Mouse (Mus musculus): ENCODE results near the gene Acadvl.
"Not testable (repeated sequence)": the region's sequence is repeated elsewhere in the genome, so short reads cannot be mapped to it uniquely, and the experiment has no call there.

Acadvl gene

GRCm38 (mm10) chr11:70026689-70027088, 11.5 kb upstream of the Acadvl start:
- DNase-seq = peak; percentile 82

DNA sequence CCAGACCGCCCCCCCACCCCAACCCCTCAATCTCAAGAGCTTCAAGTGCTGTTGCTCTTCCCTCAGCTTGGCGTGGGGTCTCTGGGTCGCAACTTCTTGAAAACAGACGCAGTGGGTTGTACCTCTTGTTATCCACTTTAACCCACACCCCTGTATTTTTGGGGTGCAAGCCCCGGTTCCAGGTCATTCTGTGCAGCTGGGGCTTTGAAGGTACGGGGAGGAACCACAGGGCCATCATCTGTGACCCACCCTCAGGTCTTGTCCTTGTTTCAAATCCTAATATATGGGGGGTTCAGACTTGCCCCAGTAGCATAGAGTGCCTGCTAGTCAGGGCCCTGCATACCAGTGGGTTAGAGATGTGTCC, 8.9 kb upstream of the Acadvl start:
- DNase-seq = peak; percentile 55

GRCm38 (mm10) chr11:70023481-70024150, 8.4 kb upstream of the Acadvl start:
- peak; percentile 47 for DNase-seq

- peak; percentile 98 for DNase-seq
Measured at GRCm38 (mm10) chr11:70021264-70022132, 6.3 kb upstream of the Acadvl start.

DNA sequence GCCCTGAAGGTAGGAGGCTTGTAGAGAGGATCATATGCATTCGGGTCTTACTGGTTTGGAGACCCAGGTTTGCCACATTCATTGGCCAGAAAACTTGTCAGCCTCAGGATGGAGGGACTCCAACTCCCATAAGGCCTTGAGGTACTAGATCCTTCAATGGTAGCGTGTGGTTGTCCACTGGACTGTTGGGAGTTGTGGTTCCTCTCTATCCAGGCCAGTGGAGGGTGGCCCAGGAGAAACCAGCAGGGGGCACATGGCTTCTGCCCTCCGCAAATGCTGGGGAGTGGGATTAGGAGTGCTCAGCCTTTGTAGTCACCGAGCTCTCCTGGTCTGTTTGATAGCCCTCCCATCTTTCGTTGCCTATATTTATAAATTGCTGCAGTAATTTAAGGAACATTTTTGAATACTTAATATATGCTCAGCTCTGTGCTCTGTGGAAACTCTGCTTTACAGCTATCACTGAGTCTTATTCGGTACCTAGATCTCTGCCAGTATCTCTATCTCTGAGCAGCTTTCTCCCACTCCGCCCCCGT, 5.6 kb upstream of the Acadvl start:
- peak; percentile 89 for DNase-seq

DNA sequence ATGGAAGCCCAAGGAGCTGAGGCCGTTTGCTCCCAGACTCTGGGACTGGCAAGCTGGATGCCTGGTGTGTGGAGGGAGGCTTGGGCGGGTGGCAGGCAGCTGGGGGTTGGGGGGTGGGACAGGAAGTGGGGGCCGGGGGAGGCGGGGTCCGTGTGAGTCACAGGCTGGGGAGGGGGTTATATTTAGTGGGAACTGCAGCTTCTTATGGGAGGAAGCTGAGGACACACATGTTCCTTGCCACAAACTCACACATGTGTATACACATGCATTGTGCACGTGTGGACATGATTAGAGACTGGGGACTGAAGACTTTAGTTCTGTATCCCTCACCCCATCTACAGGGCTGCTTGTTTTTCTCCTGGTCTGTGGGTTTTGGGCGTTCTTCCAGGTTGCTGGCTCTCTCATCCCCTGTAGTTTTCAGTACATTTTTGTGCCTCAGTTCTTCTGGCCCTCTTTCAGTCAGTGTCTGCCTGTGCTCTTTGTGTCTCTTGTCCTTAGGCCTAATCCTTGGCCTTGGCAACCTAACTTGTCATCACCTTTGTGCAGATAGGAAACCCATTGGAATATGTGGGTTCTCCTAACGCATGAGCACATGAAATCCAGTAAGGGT, 4.9 kb upstream of the Acadvl start:
- DNase-seq = peak; percentile 78

DNA sequence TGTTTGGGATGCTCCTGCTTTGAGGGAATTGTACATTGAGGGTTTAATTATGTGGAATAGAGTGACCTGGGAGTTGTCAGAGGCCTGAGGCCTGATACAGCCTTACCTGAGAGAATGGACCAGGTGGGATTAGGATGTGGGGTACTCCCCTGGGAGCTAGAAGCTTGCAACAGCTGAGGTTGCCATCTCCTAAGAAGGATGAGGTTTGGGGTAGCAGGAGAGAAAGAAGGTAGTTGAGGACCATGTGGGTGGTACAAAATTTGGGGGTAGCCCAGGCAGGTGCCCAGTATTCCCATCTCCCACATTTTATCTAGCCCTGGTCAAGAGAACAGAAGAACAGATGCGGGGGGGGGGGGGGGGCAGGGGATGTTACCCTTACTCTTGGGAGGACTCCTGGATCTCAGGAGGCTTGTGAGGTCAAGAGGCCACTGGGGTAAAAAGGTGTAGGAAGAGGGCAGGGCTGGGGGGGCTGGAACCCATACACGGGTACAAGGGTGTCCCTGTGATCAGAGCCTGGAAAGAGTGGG, 4.3 kb upstream of the Acadvl start:
- DNase-seq = peak; percentile 74

- DNase-seq = peak; percentile 81
Measured at GRCm38 (mm10) chr11:70018131-70018990, 3.1 kb upstream of the Acadvl start.

GRCm38 (mm10) chr11:70017199-70017767, 2.1 kb upstream of the Acadvl start:
- no peak for DNase-seq

GRCm38 (mm10) chr11:70016669-70017068, 1.5 kb upstream of the Acadvl start, which contains the start of gene Dlg4:
Gene Dlg4 (plus strand): TSS chr11:70016942.
- DNase-seq = no peak

DNA sequence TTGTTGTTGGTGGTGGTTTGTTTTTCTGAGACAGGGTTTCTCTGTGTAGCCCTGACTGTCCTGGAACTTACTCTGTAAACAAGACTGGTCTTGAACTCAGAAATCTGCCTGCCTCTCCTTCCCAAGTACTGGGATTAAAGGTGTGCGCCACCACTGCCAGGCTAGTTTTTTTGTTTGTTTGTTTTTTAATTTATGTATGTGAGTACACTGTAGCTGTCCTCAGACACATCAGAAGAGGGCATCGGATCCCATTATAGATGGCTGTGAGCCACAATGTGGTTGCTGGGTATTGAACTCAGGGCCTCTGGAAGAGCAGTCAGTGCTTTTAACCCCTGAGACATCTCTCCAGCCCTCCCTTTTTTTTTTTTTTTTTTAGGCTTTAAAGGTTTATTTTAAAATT, 966 bp upstream of the Acadvl start:
- not testable (repeated sequence) for DNase-seq

DNA sequence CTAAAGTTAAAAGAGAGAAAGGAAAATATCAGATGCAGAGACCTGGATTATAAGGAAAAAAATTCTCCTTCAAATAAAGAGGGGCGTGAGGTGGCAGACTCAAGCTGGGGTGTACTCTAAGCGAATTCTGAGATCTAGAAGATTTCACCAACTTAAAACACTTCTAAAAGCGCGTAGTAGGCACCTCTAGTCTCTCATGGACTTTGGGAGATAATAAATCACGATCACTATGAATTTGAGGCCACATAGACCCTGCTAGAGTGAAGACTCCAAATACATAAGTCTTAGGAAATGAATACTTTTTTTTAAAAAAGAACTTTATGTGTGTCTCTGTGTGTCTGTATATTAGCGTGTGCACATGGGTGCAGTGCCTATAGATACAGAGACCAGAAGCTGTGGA, 466 bp upstream of the Acadvl start:
- DNase-seq = no peak

DNA sequence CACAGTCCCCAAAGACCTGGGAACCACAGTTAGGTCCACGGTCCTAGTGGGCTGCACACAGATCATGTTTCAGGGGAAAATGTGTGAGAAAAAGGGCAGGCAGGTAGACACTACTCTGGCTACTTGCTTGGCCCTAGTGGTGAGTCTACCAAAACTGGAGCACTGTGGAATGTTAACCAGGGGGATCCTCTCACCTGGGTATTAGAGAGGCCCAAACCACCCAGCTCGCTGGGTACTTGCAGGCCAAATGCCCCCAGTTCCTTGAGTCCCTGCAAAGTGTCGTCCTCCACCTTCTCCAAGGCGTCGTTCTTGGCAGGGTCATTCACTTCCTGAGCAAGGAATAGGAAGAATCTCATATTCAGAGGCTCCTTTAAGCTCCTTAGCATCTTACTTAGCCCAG, 1.2 kb downstream of the Acadvl start:
- DNase-seq = no peak

DNA sequence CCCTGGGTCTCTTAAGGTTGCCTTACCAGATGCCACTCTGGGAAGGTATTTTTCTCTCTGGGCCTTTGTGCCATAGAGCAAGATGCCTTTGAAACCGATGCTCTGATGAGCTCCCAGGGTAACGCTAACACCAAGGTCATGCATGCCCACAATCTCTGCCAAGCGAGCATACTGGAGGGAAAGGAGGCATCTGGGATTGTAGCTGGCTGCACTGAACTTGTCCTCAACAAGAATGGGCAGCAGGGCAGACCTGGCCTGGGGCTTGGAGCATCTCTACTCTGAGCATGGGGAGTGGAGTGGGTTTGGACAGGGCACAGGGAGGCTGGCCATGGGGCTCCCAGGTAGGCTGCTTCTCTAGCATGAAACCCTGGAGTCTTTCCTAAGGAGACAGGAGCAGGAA, 1.8 kb downstream of the Acadvl start:
- DNase-seq = no peak

GRCm38 (mm10) chr11:70012931-70013330, 2.3 kb downstream of the Acadvl start:
- DNase-seq = no peak

GRCm38 (mm10) chr11:70010961-70011360, 4.2 kb downstream of the Acadvl start:
- DNase-seq = no peak

DNA sequence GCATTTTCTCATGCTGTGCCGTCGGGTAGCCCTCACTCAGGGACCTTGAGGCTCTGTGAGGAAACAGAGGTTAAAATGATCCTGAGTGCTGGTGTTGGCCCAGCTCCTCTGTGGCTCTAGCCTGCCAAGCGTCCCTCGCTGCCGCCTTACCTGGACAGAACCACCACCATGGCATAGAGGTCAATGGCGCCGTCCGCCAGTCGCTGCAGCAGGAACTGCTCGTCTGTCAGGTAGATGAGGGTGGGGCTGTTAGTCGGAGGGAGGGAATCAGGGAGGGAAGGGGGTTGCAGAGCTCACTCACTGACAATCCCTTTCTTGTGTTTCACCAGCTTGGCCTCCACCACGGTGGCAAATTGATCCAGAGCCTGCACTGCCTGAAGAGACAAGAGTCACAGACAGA, 4.7 kb downstream of the Acadvl start:
- DNase-seq = no peak

DNA sequence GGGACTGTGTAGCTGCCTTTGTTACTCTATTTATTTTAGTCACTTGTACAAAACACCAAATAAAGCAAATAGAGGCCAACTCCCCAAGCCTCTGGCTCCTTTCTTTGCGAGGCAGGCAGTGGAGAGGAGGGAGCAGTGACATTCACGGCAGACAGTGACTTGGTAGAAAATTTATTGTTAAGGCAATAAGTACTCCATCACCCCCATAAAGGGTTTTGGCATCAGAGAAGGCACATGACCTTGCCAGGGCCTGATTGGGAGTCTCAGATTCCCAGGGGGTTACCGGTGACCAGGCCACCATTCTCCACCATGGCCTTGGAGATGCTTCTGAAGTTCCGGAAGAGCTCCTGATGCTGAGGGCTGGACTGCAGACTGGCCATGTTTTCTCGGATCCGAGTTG, 5.2 kb downstream of the Acadvl start:
- no peak for DNase-seq

DNA sequence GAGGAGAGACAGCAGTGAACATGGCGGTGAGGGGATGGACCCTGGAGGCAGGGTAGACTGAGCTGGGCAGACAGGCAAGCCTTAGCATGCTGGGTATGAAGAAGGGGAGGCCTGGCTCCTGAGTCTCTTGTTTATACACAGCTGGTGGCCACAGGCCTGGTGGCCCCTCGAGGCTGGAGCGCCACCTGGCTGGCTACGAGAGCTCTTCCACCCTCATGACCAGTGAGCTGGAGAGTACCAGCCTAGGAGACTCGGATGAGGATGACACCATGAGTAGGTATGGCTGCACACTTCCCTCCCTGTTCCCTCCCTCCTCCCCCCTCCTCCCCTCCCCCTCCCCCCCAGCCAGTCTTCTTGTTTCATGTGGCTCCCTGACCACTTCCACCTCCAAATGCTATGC, 9.7 kb downstream of the Acadvl start:
- DNase-seq = no peak

DNA sequence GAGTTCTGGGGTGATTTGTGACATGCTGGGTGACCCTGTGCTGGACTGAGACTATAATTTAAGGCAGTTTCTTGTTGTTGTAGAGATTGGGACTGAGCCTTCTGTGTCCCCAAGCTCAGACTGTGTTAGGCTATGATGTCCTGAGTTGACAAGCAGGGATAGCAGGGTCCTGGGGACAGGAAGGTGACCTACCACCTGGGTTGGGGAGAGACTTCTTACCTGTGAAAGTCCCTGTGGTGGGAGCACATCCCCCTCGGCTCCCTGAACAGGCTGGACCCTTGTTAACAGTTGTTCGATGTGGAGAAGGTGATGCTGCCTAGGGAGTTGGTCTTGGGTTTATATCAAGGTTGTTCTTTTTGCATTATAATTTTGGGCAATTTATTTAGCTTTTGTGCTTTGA, 12.7 kb downstream of the Acadvl start:
- DNase-seq = no peak

- DNase-seq = no peak
Measured at GRCm38 (mm10) chr11:70001865-70002264, 13.3 kb downstream of the Acadvl start.

GRCm38 (mm10) chr11:70001159-70001558, 14.1 kb downstream of the Acadvl start:
- DNase-seq = no peak
